Mouse (Mus musculus): ENCODE results near the gene Rdh12.

- no peak for TF ChIP-seq CTCF (IDR thresholded peaks at IDR 0.05; ENCODE audit: low read depth, low read length)
- no peak for TF ChIP-seq TAL1 (conservative IDR thresholded peaks at IDR 0.05; ENCODE audit: low read depth, low read length)
- TF ChIP-seq POLR2AphosphoS5 (IDR thresholded peaks at IDR 0.05; ENCODE audit: insufficient replicate concordance, low read depth, low read length), result no peak
- no peak for TF ChIP-seq GATA1 (IDR thresholded peaks at IDR 0.05; ENCODE audit: borderline replicate concordance, low read length)
- no peak for TF ChIP-seq GATA2 (IDR thresholded peaks at IDR 0.05; ENCODE audit: borderline replicate concordance, low read depth, low read length)
Measured at GRCm38 (mm10) chr12:79172019-79172941, 36.4 kb upstream of the Rdh12 start, which contains the start of gene Vti1b.

Data from G1E (cell line).